In the genomic region with DNA sequence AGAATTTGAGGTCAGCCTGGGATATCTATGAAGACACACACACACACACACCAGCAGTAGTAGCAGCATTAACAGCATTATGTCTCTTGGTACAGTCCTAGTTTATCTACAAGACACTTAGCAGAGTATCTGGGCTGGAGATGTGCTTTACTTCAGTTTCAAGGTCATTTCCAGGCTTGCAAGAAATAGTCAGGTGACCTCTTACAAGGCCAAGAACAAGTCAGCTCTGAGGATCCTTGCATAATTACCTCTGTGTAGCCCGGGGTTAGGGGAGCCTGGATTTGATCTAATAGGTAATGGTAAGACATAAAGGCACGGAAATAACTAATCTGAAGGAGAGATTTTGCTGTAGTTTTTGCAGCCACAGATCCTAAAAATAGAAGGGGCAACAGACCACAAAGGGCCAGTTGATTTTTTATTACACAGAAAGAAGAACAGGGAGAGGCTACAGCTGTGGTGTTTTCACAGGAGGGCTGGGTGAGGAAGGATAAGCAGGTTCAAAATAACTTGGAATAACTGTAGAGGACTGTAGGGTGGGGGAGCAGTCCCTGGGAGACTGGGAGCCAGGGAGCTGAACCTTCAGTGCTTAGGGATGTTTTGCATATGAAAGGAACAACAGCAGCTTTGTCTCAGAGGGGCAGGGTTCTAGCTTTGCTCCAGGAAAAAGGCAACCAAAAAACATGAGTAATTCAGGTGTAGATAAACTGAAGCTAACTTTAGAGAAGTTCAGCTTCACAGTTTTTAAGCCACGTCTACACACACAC, we compare ENCODE assay signal across 17 mouse cellular contexts. TPM values are rescaled to one million over a fixed set of nuclear protein-coding genes. Genes with fewer than 3 reads are reported as not detected.
DNase-seq lines count a peak whose midpoint lies in the region; ATAC-seq and TF ChIP-seq lines count a peak whose summit lies in the region.
"Had no signal": no experiment of that assay in that cellular context is flagged by ENCODE, and none has a peak within 500 bp of the region (broad histone marks: within the 10 kb centered on the region; RNA-seq: fewer than 3 reads in every experiment).

No protein-coding gene starts in this region.

- no peak overlapping the region for H3K4me3 ChIP-seq in kidney, embryonic 14.5 days (ENCODE audit: low read length)
- no peak overlapping the region for H3K4me3 ChIP-seq in kidney, postnatal 0 days (replicated peaks; ENCODE audit: low read depth, low read length)
- H3K4me3 ChIP-seq: erythroblast, embryonic 14.5 days; heart, embryonic 15.5 days; neural tube, embryonic 13.5 days had no signal

- H3K9me3 ChIP-seq in kidney, embryonic 14.5 days (ENCODE audit: control insufficient read depth, low read length): no peaks in the 10 kb centered on the region
- no peaks in the 10 kb centered on the region for H3K9me3 ChIP-seq in kidney, postnatal 0 days (replicated peaks; ENCODE audit: low read length)
- H3K9me3 ChIP-seq: heart, embryonic 15.5 days; neural tube, embryonic 13.5 days had no signal

- H3K27ac ChIP-seq in kidney, embryonic 14.5 days (ENCODE audit: low read depth, low read length): peak overlapping the region; percentile 62; the same call in 1 of the 2 replicates
- H3K27ac ChIP-seq in kidney, postnatal 0 days: peak overlapping the region; percentile 52
- H3K27ac ChIP-seq: heart, embryonic 15.5 days; hindbrain, postnatal 0 days; neural tube, embryonic 13.5 days had no signal

- 0 out of 2 replicates have a peak, but pooled peaks cover 9% of the 10 kb centered on the region for H3K4me1 ChIP-seq in kidney, embryonic 14.5 days (ENCODE audit: control insufficient read depth, insufficient read depth, low read length)
- H3K4me1 ChIP-seq in kidney, postnatal 0 days (replicated peaks; ENCODE audit: insufficient read depth, low read length): no peaks in the 10 kb centered on the region; the same call in 1 of the 2 replicates

- DNase-seq in embryo, embryonic 11 days: peak; percentile 19
- DNase-seq in embryo, embryonic 10.5 days (ENCODE audit: low spot score): no peak
- DNase-seq in kidney, adult 18-20 months: no peak
- DNase-seq in R1 (ENCODE audit: low read depth, low spot score): peak; percentile 95
- peak; percentile 40 for DNase-seq in kidney, postnatal 0 days (ENCODE audit: low spot score)
- no peak for DNase-seq in cerebellum, adult 9-10 months
- no peak for DNase-seq in urinary bladder, postnatal 10 days (ENCODE audit: low spot score)
- DNase-seq: adrenal gland, postnatal 36 days; cerebellum, adult 11 months; layer of hippocampus, adult 9-11 months had no signal

- no peaks in the 10 kb centered on the region for H3K27me3 ChIP-seq in kidney, embryonic 14.5 days (ENCODE audit: control insufficient read depth, insufficient read depth, low read length)
- no peaks in the 10 kb centered on the region for H3K27me3 ChIP-seq in kidney, postnatal 0 days (ENCODE audit: insufficient read depth, low read length)
- H3K27me3 ChIP-seq: heart, embryonic 15.5 days; neural tube, embryonic 13.5 days had no signal

- 20% methylated on average over 3 of the region's 3 CpGs for WGBS in kidney, embryonic 14.5 days
- WGBS in kidney, postnatal 0 days: 19% methylated on average over 3 of the region's 3 CpGs

- ATAC-seq in kidney, embryonic 14.5 days (ENCODE audit: low FRiP score, low TSS enrichment): peak; percentile 69
- peak; percentile 62 for ATAC-seq in kidney, postnatal 0 days (replicated peaks; ENCODE audit: low FRiP score, low read depth)
- ATAC-seq: hindbrain, postnatal 0 days had no signal

- TF ChIP-seq CTCF in kidney, postnatal 0 days (IDR thresholded peaks at IDR 0.05; ENCODE audit: low read depth): no peak

- no peaks in the 10 kb centered on the region for H3K36me3 ChIP-seq in kidney, embryonic 14.5 days (ENCODE audit: control insufficient read depth, insufficient read depth, low read length)
- H3K36me3 ChIP-seq in kidney, postnatal 0 days (ENCODE audit: insufficient read depth, low read length): no peaks in the 10 kb centered on the region
- H3K36me3 ChIP-seq: heart, embryonic 15.5 days; neural tube, embryonic 13.5 days had no signal

- H3K9ac ChIP-seq in kidney, embryonic 14.5 days (ENCODE audit: low read depth, low read length): no peak overlapping the region
- H3K9ac ChIP-seq in kidney, postnatal 0 days (ENCODE audit: low read depth, low read length): no peak overlapping the region
- H3K9ac ChIP-seq: heart, embryonic 15.5 days; neural tube, embryonic 13.5 days had no signal

- H3K4me2 ChIP-seq in kidney, embryonic 14.5 days (replicated peaks; ENCODE audit: low read depth, low read length): no peak overlapping the region
- H3K4me2 ChIP-seq in kidney, postnatal 0 days (ENCODE audit: low read length): no peak overlapping the region
- H3K4me2 ChIP-seq: heart, embryonic 15.5 days; neural tube, embryonic 13.5 days had no signal

RNA-seq across cellular contexts. Expression of gene Rpl22l1, which starts 36.8 kb away (rescaled TPM):
- 514 and 811 TPM in 2 replicates for polyA plus RNA-seq in kidney, embryonic 14.5 days (2014; fragmentation: Nextera tagmentation; extraction: Ambion mirVana)
- polyA plus RNA-seq in kidney, postnatal 0 days (2015; fragmentation: Nextera tagmentation; extraction: Ambion mirVana): 606 and 757 TPM in 2 replicates

RNA-seq across cellular contexts. Expression of gene Gm1527, which starts 50.3 kb away (rescaled TPM):
- not detected in 2 replicates for polyA plus RNA-seq in kidney, embryonic 14.5 days (2014; fragmentation: Nextera tagmentation; extraction: Ambion mirVana)
- 0.09 and 0.11 TPM in 2 replicates for polyA plus RNA-seq in kidney, postnatal 0 days (2015; fragmentation: Nextera tagmentation; extraction: Ambion mirVana)
- polyA plus RNA-seq: erythroblast, embryonic 14.5 days; heart, embryonic 15.5 days; hindbrain, postnatal 0 days; limb, embryonic 11.5 days; liver, embryonic 16.5 days; neural tube, embryonic 13.5 days had no signal

Comparison
In these comparisons a context has a peak if more than half of its experiments do, and no peak if none do; other contexts are left out.
1. DNase-seq: peak in embryo, embryonic 11 days (single experiment), R1 (single experiment) and kidney, postnatal 0 days (single experiment); none in embryo, embryonic 10.5 days (single experiment), kidney, adult 18-20 months (single experiment), cerebellum, adult 9-10 months (single experiment) and urinary bladder, postnatal 10 days (single experiment).